Mouse (Mus musculus) limb, embryonic 11.5 days (tissue): ENCODE data around the gene Gm49661. TPM values are rescaled to one million over a fixed set of nuclear protein-coding genes. Genes with fewer than 3 reads are reported as not detected.
A peak's percentile ranks its signal among the peaks of the same experiment; 100 is the strongest.

Experiments
- ATAC-seq: fragments of 200-750 bp; cut with Nextera tagmentation; 2 replicates; pipeline ENCODE4 v1.8.0; 2017; ENCODE audit warnings: low read depth; ENCODE audit not compliant: insufficient number of reproducible peaks, low FRiP score, low TSS enrichment
- DNase-seq: peaks from one replicate; pipeline ENCODE4 v3.0.0-alpha.2; 2015; ENCODE audit warnings: low spot score
- H3K27ac ChIP-seq: fragments of 300-500 bp; sonication (generic); replicated peaks from 2 replicates; pipeline ENCODE4 v1.5.1; 2014; ENCODE audit warnings: low read depth, mild to moderate bottlenecking, low read length
- H3K27me3 ChIP-seq: fragments of 300-500 bp; sonication (generic); 2 replicates; pipeline ENCODE4 v1.6.1; 2014; ENCODE audit warnings: mild to moderate bottlenecking, low read length, mixed read lengths; ENCODE audit not compliant: control insufficient read depth, insufficient read depth
- H3K36me3 ChIP-seq: fragments of 300-500 bp; sonication (generic); 2 replicates; pipeline ENCODE4 v1.6.1; 2014; ENCODE audit warnings: mild to moderate bottlenecking, low read length, moderate library complexity, mixed read lengths; ENCODE audit not compliant: control insufficient read depth, insufficient read depth
- H3K4me1 ChIP-seq: fragments of 300-500 bp; sonication (generic); 2 replicates; pipeline ENCODE4 v1.6.1; 2014; ENCODE audit warnings: low read length, mixed read lengths; ENCODE audit not compliant: control insufficient read depth, insufficient read depth
- H3K4me2 ChIP-seq: fragments of 300-500 bp; sonication (generic); 2 replicates; pipeline ENCODE4 v1.6.1; 2014; ENCODE audit warnings: low read depth, mild to moderate bottlenecking, moderate library complexity; ENCODE audit not compliant: severe bottlenecking
- H3K4me3 ChIP-seq: fragments of 300-500 bp; sonication (generic); 2 replicates; pipeline ENCODE4 v1.5.1; 2014; ENCODE audit warnings: low read depth, low read length
- H3K9ac ChIP-seq: fragments of 300-500 bp; sonication (generic); 2 replicates; pipeline ENCODE4 v1.6.1; 2014; ENCODE audit warnings: mild to moderate bottlenecking, low read length
- H3K9me3 ChIP-seq: fragments of 300-500 bp; sonication (generic); 2 replicates; pipeline ENCODE4 v1.6.1; 2016; ENCODE audit warnings: low read length; ENCODE audit not compliant: control insufficient read depth
- WGBS: fragments of 180-500 bp; shearing (Covaris S2); extraction: QIAGEN DNeasy Blood & Tissue Kit; methylation state at CpG from one replicate; pipeline ENCODE4 v1.1.7; 2014; 5-methylcytosine and 5-hydroxymethylcytosine counted together
- polyA plus RNA-seq: library from polyadenylated mRNA; unstranded; fragments of >200 nt; fragmentation: Nextera tagmentation; extraction: Ambion mirVana; gene quantifications from 2 replicates; pipeline ENCODE4 v1.2.1, GENCODE M21; 2014

Gene Gm49661
- polyA plus RNA-seq, 1 experiment from 2014 or later: not detected

DNA sequence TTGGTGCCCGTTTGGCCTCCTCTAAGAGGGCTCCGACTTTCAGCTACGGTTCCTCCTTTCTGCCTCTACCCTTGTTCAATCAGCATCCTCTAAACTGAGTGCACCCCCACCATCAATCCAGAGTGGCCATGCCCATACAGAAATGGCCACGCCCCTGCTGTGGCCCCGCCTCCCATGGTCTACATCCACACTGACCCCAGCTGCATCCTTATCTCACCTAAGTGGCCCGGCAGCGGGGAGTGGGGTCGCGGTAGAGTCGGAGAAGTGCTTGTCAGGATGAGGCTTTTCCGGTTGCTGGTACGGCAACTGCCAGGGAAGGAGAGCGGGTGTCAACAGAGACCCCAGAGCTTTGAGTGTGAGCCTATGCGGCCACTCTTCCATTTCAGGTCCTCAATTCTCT is 33.7 kb downstream of the Gm49661 start:
- Histone ChIP-seq H3K4me3 (no peak overlapping the region), H3K4me2 (0 out of 2 replicates have a peak overlapping the region, but pooled peaks have one; percentile 24), H3K36me3 (no peaks in the 10 kb centered on the region), H3K9ac (no peak overlapping the region), H3K27ac (no peak overlapping the region), H3K27me3 (peaks cover 42% of the 10 kb centered on the region), H3K4me1 (peaks cover 16% of the 10 kb centered on the region), H3K9me3 (no peaks in the 10 kb centered on the region; the same call in 1 of the 2 replicates)
- ATAC-seq: no peak
- no peak for DNase-seq
- 7% methylated on average over 14 of the region's 14 CpGs for WGBS

GRCm38 (mm10) chr8:84934860-84935259 is 34.4 kb downstream of the Gm49661 start:
- Histone ChIP-seq H3K9me3 (no peaks in the 10 kb centered on the region; the same call in 1 of the 2 replicates), H3K4me2 (peak overlapping the region; percentile 24), H3K27ac (no peak overlapping the region), H3K36me3 (no peaks in the 10 kb centered on the region), H3K4me1 (peaks cover 16% of the 10 kb centered on the region), H3K27me3 (peaks cover 47% of the 10 kb centered on the region), H3K4me3 (no peak overlapping the region), H3K9ac (no peak overlapping the region)
- ATAC-seq: peak; percentile 48; the same call in 1 of the 2 replicates
- WGBS: 1% methylated on average over 15 of the region's 15 CpGs
- peak; percentile 70 for DNase-seq

GRCm38 (mm10) chr8:84933767-84934559 is 35.3 kb downstream of the Gm49661 start:
- Histone ChIP-seq H3K27ac (no peak overlapping the region), H3K4me1 (peaks cover 16% of the 10 kb centered on the region), H3K27me3 (peaks cover 52% of the 10 kb centered on the region), H3K4me3 (no peak overlapping the region), H3K9ac (no peak overlapping the region), H3K9me3 (no peaks in the 10 kb centered on the region; the same call in 1 of the 2 replicates), H3K4me2 (no peak overlapping the region), H3K36me3 (no peaks in the 10 kb centered on the region)
- DNase-seq (no peak), ATAC-seq (no peak)
- 83% methylated on average over 16 of the region's 16 CpGs for WGBS

GRCm38 (mm10) chr8:84930582-84930981 is 38.7 kb downstream of the Gm49661 start:
- no peak for DNase-seq
- H3K4me2 ChIP-seq: no peak overlapping the region
- WGBS: 88% methylated on average over 13 of the region's 13 CpGs
- H3K4me1 ChIP-seq: peaks cover 10% of the 10 kb centered on the region
- ATAC-seq: no peak
- H3K9me3 ChIP-seq: no peaks in the 10 kb centered on the region
- H3K9ac ChIP-seq: no peak overlapping the region
- no peaks in the 10 kb centered on the region for H3K36me3 ChIP-seq
- no peak overlapping the region for H3K4me3 ChIP-seq
- peaks cover 27% of the 10 kb centered on the region for H3K27me3 ChIP-seq
- H3K27ac ChIP-seq: no peak overlapping the region

DNA sequence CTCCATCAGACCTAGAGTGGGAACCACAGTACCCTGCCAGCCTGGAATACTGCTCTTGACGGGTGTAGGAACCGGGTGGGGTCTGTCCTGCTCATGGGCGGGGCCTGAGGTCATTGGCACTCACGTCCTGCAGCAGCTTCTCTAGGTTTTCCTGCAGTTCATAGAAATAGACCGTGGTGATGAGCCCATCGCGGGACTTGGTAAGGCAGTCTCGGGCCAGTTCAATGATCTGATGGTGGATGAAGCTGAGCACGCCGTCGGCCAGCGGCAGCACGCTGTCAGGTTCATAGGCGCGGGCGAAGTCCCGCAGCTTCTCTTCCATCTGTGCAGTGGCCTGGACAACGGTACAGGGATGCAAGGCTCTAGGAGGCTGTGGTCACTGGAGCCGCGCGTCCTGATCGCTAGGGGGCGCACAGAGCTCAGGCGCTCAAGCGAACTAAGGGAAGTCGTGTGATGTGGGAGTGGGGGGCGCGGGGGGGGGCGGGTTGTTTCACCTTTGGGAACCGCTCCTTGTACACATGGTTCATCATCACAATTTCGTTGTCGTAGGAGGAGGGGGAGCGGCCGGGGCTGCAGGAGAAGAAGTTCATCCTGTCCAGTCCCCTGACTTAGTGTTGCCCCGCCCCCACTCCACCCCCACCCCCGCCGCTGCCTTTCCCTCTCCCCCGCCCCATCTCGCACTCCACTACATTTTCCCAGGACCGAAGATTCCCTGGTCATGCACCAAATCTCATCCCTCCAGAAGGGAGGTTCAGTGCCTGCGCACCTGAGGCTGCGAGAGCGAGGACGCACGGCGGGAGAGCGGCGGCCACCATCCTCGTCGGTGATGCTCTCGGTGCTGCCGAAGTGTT is 40.6 kb downstream of the Gm49661 start:
- no peaks in the 10 kb centered on the region for H3K9me3 ChIP-seq
- peak overlapping the region; percentile 25 for H3K4me3 ChIP-seq
- no peak overlapping the region for H3K9ac ChIP-seq
- 3% methylated on average over 43 of the region's 52 CpGs for WGBS
- ATAC-seq: peak; percentile 65
- no peaks in the 10 kb centered on the region for H3K36me3 ChIP-seq
- H3K27me3 ChIP-seq: peaks cover 18% of the 10 kb centered on the region; the same call in 1 of the 2 replicates
- H3K4me2 ChIP-seq: peak overlapping the region; percentile 61
- H3K4me1 ChIP-seq: 0 out of 2 replicates have a peak, but pooled peaks cover 2% of the 10 kb centered on the region
- DNase-seq: peak; percentile 86
- no peak overlapping the region for H3K27ac ChIP-seq

DNA sequence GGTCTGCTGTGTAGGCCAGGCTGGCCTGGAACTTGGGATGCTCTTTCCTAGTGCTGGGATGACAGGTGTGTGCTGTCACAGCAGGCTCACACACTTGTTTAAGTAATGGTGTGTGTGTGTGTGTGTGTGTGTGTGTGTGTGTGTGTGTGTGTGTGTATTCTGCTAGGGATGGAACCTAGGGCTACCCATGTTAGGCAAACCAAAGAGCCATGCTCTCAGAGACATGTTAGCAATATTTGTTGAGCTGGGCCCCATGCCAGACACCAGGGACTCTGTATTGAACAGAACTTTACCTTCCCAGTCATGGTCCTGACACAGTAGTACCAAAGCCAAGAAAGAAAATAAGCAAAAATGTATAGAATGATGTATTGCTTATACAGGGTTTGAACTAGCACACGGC is 41.7 kb downstream of the Gm49661 start:
- DNase-seq (no peak), ATAC-seq (no peak)
- Histone ChIP-seq H3K27me3 (peaks cover 16% of the 10 kb centered on the region; the same call in 1 of the 2 replicates), H3K9me3 (no peaks in the 10 kb centered on the region), H3K4me3 (no peak overlapping the region), H3K9ac (no peak overlapping the region), H3K4me1 (0 out of 2 replicates have a peak, but pooled peaks cover 2% of the 10 kb centered on the region), H3K27ac (no peak overlapping the region), H3K4me2 (no peak overlapping the region), H3K36me3 (no peaks in the 10 kb centered on the region)
- 78% methylated on average over 1 of the region's 1 CpGs for WGBS

- H3K4me1 ChIP-seq: 0 out of 2 replicates have a peak, but pooled peaks cover 2% of the 10 kb centered on the region
- no peaks in the 10 kb centered on the region for H3K9me3 ChIP-seq
- no peak for ATAC-seq
- H3K36me3 ChIP-seq: no peaks in the 10 kb centered on the region
- DNase-seq: no peak
- no peak overlapping the region for H3K4me2 ChIP-seq
- H3K4me3 ChIP-seq: no peak overlapping the region
- H3K27me3 ChIP-seq: peaks cover 14% of the 10 kb centered on the region; the same call in 1 of the 2 replicates
- no peak overlapping the region for H3K9ac ChIP-seq
- no peak overlapping the region for H3K27ac ChIP-seq
- 69% methylated on average over 7 of the region's 7 CpGs for WGBS
Measured at GRCm38 (mm10) chr8:84925557-84925956, 43.7 kb downstream of the Gm49661 start.

DNA sequence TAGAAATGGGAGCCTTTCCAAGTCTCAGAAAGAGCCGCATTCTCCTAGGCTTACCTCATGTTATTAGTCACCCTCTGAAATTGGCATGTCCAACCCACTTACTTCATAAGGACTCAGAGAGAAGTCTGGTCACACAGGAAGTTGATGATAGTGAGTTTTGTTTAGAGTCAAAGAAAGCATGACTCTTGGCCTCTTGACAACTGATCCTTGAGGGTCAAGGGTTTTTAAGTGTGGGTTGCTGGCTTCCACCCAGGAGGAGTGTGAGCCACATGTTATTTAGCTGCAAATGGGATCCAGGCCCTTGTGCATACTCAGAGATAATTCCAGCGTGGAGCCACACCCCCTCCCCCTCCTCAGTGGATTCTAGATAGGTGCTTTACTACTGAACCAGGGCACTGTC is 47.6 kb downstream of the Gm49661 start:
- Histone ChIP-seq H3K27me3 (peaks cover 12% of the 10 kb centered on the region), H3K27ac (no peak overlapping the region)
- 87% methylated on average over 2 of the region's 2 CpGs for WGBS

More for the DNA sequence above, 47.6 kb downstream of the Gm49661 start:
- ATAC-seq (no peak), DNase-seq (no peak)
- no peak overlapping the region for H3K9ac ChIP-seq
- H3K9me3 ChIP-seq: no peaks in the 10 kb centered on the region
- H3K4me3 ChIP-seq: no peak overlapping the region
- H3K4me1 ChIP-seq: no peaks in the 10 kb centered on the region
- H3K36me3 ChIP-seq: no peaks in the 10 kb centered on the region
- no peak overlapping the region for H3K4me2 ChIP-seq
